Mouse (Mus musculus): ENCODE data around the gene Fignl2. TPM values are rescaled to one million over a fixed set of nuclear protein-coding genes. Genes with fewer than 3 reads are reported as not detected.

The Fignl2 gene
- total and polyA plus RNA-seq, 3 experiments: 0.05 TPM; not detected in 2

DNA sequence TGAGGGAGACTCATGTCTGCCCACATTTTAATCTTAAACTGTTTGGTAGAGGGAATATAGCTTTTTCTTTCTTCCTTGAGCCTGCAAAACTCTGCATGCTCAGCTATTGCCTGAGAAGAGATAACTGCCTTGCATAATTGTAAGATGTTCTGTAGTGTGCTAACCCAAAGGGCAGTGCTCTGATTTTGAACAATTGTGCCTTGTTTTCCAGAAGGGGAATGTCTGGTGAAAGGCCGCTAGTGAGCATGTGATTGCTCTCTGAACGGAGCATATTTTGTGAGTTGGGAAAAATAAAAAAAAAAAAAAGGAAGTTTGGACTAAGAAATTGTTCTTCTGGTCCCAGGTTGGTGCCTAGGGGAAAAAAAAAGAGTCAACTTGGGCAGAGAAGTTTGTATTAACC is 49.4 kb downstream of the Fignl2 start:
- Histone ChIP-seq H3K9me3 (replicated peaks) (peaks cover 88% of the 10 kb centered on the region), H3K4me1 (ENCODE audit: insufficient read depth, low read depth, low read length) (no peaks in the 10 kb centered on the region), H3K36me3 (replicated peaks) (no peaks in the 10 kb centered on the region), H3K4me3 (ENCODE audit: low read depth, low read length) (no peak overlapping the region), H3K27me3 (ENCODE audit: insufficient read depth, low read length) (no peaks in the 10 kb centered on the region)
- ATAC-seq (ENCODE audit: extremely low read depth, insufficient number of reproducible peaks, low FRiP score, poor library complexity, severe bottlenecking): no peak
- no peak for DNase-seq (ENCODE audit: low spot score)
- TF ChIP-seq POLR2AphosphoS5 (IDR thresholded peaks at IDR 0.05; ENCODE audit: insufficient replicate concordance, low read depth, low read length): no peak
- no peak for TF ChIP-seq TAL1 (conservative IDR thresholded peaks at IDR 0.05; ENCODE audit: low read depth, low read length)
- TF ChIP-seq CTCF (IDR thresholded peaks at IDR 0.05; ENCODE audit: low read depth, low read length): no peak
- TF ChIP-seq GATA2 (IDR thresholded peaks at IDR 0.05; ENCODE audit: borderline replicate concordance, low read depth, low read length): no peak
- no peak for TF ChIP-seq GATA1 (IDR thresholded peaks at IDR 0.05; ENCODE audit: borderline replicate concordance, low read length)

DNA sequence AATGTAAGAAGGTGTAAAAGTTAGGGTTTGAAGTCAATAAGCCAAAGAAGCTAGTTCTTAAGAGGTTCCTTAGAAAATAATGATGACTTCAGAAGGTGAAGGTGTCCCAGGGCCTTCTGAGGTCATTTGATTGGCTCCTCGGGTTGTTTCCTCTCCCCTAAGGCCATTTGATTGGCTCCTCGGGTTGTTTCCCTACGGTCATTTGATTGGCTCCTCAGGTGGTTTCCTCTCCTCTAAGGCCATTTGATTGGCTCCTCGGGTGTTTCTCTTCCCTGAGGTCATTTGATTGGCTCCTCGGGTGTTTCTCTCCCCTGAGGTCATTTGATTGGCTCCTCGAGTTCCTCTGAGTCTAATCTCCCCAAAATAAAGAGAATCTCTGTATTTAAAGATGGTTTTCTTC is 67.0 kb downstream of the Fignl2 start:
- Histone ChIP-seq H3K36me3 (replicated peaks) (no peaks in the 10 kb centered on the region), H3K27me3 (ENCODE audit: insufficient read depth, low read length) (no peaks in the 10 kb centered on the region), H3K4me1 (ENCODE audit: insufficient read depth, low read depth, low read length) (no peaks in the 10 kb centered on the region), H3K4me3 (ENCODE audit: low read depth, low read length) (no peak overlapping the region), H3K9me3 (replicated peaks) (peaks cover 73% of the 10 kb centered on the region)
- no peak for ATAC-seq (ENCODE audit: extremely low read depth, insufficient number of reproducible peaks, low FRiP score, poor library complexity, severe bottlenecking)
- no peak for DNase-seq (ENCODE audit: low spot score)
- TF ChIP-seq GATA1 (IDR thresholded peaks at IDR 0.05; ENCODE audit: borderline replicate concordance, low read length) (no peak), CTCF (IDR thresholded peaks at IDR 0.05; ENCODE audit: low read depth, low read length) (no peak), GATA2 (IDR thresholded peaks at IDR 0.05; ENCODE audit: borderline replicate concordance, low read depth, low read length) (no peak), TAL1 (conservative IDR thresholded peaks at IDR 0.05; ENCODE audit: low read depth, low read length) (no peak), POLR2AphosphoS5 (IDR thresholded peaks at IDR 0.05; ENCODE audit: insufficient replicate concordance, low read depth, low read length) (no peak)

DNA sequence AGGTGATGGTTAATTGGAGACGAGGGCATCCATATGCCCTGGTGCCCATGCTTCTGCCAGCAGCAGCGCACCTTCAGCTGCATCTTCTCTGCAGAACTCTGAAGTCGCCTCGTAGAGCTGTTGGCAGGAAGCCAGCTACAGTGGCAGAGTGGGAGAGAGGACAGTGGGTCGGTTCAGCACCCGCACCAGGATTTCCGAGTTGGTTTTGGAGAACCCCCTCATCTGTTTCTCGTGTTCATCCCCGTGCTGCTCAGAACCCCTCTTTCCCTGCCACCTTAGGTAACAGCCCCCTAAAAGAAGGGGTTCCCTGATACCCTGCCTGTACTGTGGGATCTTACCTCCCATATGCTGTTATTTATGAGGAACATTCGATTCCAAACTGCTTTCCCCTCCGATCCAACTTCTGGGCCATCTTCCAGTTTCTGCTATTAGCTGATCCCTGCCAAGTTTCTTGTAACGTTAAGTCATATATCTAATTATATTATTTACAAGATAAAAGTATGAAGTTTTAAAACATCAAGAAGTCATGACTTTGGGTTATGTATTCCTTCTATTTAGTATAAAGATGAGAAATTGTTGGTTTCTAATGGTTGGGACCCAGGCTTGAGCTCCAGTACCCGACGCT is 69.9 kb downstream of the Fignl2 start:
- Histone ChIP-seq H3K9me3 (replicated peaks) (peaks cover 69% of the 10 kb centered on the region), H3K27me3 (ENCODE audit: insufficient read depth, low read length) (no peaks in the 10 kb centered on the region), H3K4me1 (ENCODE audit: insufficient read depth, low read depth, low read length) (no peaks in the 10 kb centered on the region), H3K4me3 (ENCODE audit: low read depth, low read length) (no peak overlapping the region), H3K36me3 (replicated peaks) (no peaks in the 10 kb centered on the region)
- no peak for ATAC-seq (ENCODE audit: extremely low read depth, insufficient number of reproducible peaks, low FRiP score, poor library complexity, severe bottlenecking)
- TF ChIP-seq POLR2AphosphoS5 (IDR thresholded peaks at IDR 0.05; ENCODE audit: insufficient replicate concordance, low read depth, low read length) (no peak), CTCF (IDR thresholded peaks at IDR 0.05; ENCODE audit: low read depth, low read length) (no peak), GATA2 (IDR thresholded peaks at IDR 0.05; ENCODE audit: borderline replicate concordance, low read depth, low read length) (no peak), TAL1 (conservative IDR thresholded peaks at IDR 0.05; ENCODE audit: low read depth, low read length) (no peak), GATA1 (IDR thresholded peaks at IDR 0.05; ENCODE audit: borderline replicate concordance, low read length) (no peak)
- no peak for DNase-seq (ENCODE audit: low spot score)

DNA sequence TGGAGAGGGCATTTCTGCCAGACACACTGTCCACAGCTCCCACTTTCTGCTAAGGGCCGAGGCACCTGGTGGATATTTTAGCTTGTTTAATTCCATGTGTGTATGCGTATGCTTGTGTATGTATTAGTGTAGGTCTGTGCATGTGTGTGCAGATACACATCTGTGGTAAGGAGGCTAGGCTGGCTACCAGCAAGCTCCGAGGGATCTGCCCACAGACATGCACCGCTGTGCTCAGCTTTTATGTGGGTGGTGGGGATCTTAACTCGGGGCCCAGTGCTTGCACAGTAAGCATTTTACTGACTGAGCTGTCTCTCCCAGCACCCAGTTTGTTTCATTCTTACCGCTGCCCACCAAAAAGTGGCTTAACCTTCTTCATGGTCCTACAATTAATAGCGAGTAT is 71.1 kb downstream of the Fignl2 start:
- TF ChIP-seq GATA2 (IDR thresholded peaks at IDR 0.05; ENCODE audit: borderline replicate concordance, low read depth, low read length) (no peak), GATA1 (IDR thresholded peaks at IDR 0.05; ENCODE audit: borderline replicate concordance, low read length) (no peak), TAL1 (conservative IDR thresholded peaks at IDR 0.05; ENCODE audit: low read depth, low read length) (no peak), POLR2AphosphoS5 (IDR thresholded peaks at IDR 0.05; ENCODE audit: insufficient replicate concordance, low read depth, low read length) (no peak), CTCF (IDR thresholded peaks at IDR 0.05; ENCODE audit: low read depth, low read length) (no peak)
- Histone ChIP-seq H3K9me3 (replicated peaks) (peaks cover 72% of the 10 kb centered on the region), H3K4me3 (ENCODE audit: low read depth, low read length) (no peak overlapping the region), H3K27me3 (ENCODE audit: insufficient read depth, low read length) (no peaks in the 10 kb centered on the region), H3K4me1 (ENCODE audit: insufficient read depth, low read depth, low read length) (no peaks in the 10 kb centered on the region), H3K36me3 (replicated peaks) (no peaks in the 10 kb centered on the region)
- DNase-seq (ENCODE audit: low spot score) (no peak), ATAC-seq (ENCODE audit: extremely low read depth, insufficient number of reproducible peaks, low FRiP score, poor library complexity, severe bottlenecking) (no peak)

DNA sequence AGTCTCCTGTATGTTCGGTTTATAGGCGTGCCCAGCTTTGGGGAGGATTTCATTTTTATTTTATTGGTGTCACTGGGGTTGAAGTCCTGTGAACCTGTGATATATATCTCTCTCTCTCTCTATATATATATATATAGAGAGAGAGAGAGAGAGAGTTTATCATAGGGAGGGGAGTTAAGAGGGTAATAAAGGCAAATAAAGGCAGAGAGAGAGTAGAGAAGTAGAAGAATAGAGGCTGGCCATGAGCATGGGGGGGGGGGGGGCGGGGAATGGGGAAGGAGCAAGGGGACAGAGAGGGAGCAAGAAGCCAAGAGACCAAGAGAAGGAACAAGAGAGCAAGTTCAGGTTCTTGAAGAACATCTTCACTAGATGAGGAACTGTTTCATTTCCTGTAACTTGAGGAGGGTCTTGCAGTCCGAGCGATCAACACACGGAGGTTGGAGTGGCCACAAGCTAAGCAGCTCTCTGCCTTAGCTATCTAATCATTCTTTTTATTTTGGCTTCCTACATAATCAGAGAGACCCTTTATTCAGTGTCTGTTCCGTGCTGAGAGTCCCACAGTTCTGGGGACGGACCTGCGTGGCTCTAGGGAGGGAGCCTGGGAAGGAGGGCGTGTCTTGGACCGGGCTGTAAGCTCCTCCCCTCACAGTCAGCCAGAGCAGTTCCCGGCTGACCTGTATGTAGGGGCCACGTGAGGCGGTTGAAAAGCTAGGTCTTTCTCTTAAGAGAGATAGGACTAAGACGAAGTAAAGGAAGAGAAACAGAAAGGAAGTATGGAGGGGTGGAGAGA is 71.9 kb downstream of the Fignl2 start:
- H3K36me3 ChIP-seq (replicated peaks): no peaks in the 10 kb centered on the region
- no peak for TF ChIP-seq GATA2 (IDR thresholded peaks at IDR 0.05; ENCODE audit: borderline replicate concordance, low read depth, low read length)
- no peak for TF ChIP-seq POLR2AphosphoS5 (IDR thresholded peaks at IDR 0.05; ENCODE audit: insufficient replicate concordance, low read depth, low read length)
- DNase-seq (ENCODE audit: low spot score) (no peak), ATAC-seq (ENCODE audit: extremely low read depth, insufficient number of reproducible peaks, low FRiP score, poor library complexity, severe bottlenecking) (no peak)
- no peaks in the 10 kb centered on the region for H3K4me1 ChIP-seq (ENCODE audit: insufficient read depth, low read depth, low read length)
- no peak overlapping the region for H3K4me3 ChIP-seq (ENCODE audit: low read depth, low read length)
- peaks cover 75% of the 10 kb centered on the region for H3K9me3 ChIP-seq (replicated peaks)
- no peaks in the 10 kb centered on the region for H3K27me3 ChIP-seq (ENCODE audit: insufficient read depth, low read length)

DNA sequence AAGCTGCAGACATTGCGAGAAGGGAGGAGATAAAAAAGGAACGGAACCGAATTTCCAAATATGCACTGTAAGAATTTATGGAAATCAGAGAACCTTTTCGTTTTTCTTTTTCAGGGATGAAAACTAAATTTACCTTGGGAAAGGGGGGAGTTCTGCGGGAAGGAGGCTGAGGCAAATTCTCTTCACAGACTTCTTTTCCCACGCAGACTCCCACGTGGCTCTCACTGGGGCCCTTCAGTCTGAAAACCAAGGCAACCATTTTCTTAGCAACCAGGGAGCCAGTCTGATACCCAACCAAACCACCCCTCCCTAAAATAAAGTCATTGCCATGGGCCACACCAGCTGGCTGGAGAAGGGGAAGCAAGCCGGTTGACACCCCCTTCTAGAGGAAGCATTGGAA is 72.7 kb downstream of the Fignl2 start:
- DNase-seq (ENCODE audit: low spot score) (no peak), ATAC-seq (ENCODE audit: extremely low read depth, insufficient number of reproducible peaks, low FRiP score, poor library complexity, severe bottlenecking) (no peak)
- Histone ChIP-seq H3K9me3 (replicated peaks) (peaks cover 79% of the 10 kb centered on the region), H3K4me3 (ENCODE audit: low read depth, low read length) (no peak overlapping the region), H3K4me1 (ENCODE audit: insufficient read depth, low read depth, low read length) (no peaks in the 10 kb centered on the region), H3K27me3 (ENCODE audit: insufficient read depth, low read length) (no peaks in the 10 kb centered on the region), H3K36me3 (replicated peaks) (no peaks in the 10 kb centered on the region)
- TF ChIP-seq TAL1 (conservative IDR thresholded peaks at IDR 0.05; ENCODE audit: low read depth, low read length): no peak
- TF ChIP-seq CTCF (IDR thresholded peaks at IDR 0.05; ENCODE audit: low read depth, low read length): no peak
- TF ChIP-seq POLR2AphosphoS5 (IDR thresholded peaks at IDR 0.05; ENCODE audit: insufficient replicate concordance, low read depth, low read length): no peak
- no peak for TF ChIP-seq GATA2 (IDR thresholded peaks at IDR 0.05; ENCODE audit: borderline replicate concordance, low read depth, low read length)
- no peak for TF ChIP-seq GATA1 (IDR thresholded peaks at IDR 0.05; ENCODE audit: borderline replicate concordance, low read length)

All from G1E (cell line).